Mouse (Mus musculus): Measurements from ENCODE around the gene Cdk19. TPM values are rescaled to one million over a fixed set of nuclear protein-coding genes. Genes with fewer than 3 reads are reported as not detected.

The Cdk19 gene
- polyA plus RNA-seq, 1 experiment from 2014 or later: 7.0 TPM

- no peak overlapping the region for H3K4me3 ChIP-seq (ENCODE audit: low read length)
- no peaks in the 10 kb centered on the region for H3K36me3 ChIP-seq (ENCODE audit: control insufficient read depth, insufficient read depth)
- no peak overlapping the region for H3K27ac ChIP-seq (ENCODE audit: low read length)
- no peak overlapping the region for H3K4me2 ChIP-seq (ENCODE audit: low read depth, low read length)
- no peak overlapping the region for H3K9ac ChIP-seq (ENCODE audit: low read length)
- no peaks in the 10 kb centered on the region for H3K9me3 ChIP-seq (replicated peaks; ENCODE audit: control insufficient read depth, low read length)
- ATAC-seq (replicated peaks; ENCODE audit: extremely low read depth, insufficient read depth, low FRiP score): no peak
- no peaks in the 10 kb centered on the region for H3K27me3 ChIP-seq (ENCODE audit: control insufficient read depth, insufficient read depth, low read length)
- H3K4me1 ChIP-seq (ENCODE audit: control insufficient read depth, insufficient read depth, low read length): peaks cover 15% of the 10 kb centered on the region
- 80% methylated on average over 3 of the region's 3 CpGs for WGBS
These were observed 7.5 kb downstream of the Cdk19 start for GRCm38 (mm10) chr10:40346776-40347403.

GRCm38 (mm10) chr10:40347461-40347954, 8.1 kb downstream of the Cdk19 start:
- no peak for ATAC-seq (replicated peaks; ENCODE audit: extremely low read depth, insufficient read depth, low FRiP score)
- no peak overlapping the region; the same call in 1 of the 2 replicates for H3K27ac ChIP-seq (ENCODE audit: low read length)
- 60% methylated on average over 9 of the region's 9 CpGs for WGBS
- H3K27me3 ChIP-seq (ENCODE audit: control insufficient read depth, insufficient read depth, low read length): no peaks in the 10 kb centered on the region
- no peak overlapping the region for H3K4me3 ChIP-seq (ENCODE audit: low read length)
- peak overlapping the region; percentile 77 for H3K4me2 ChIP-seq (ENCODE audit: low read depth, low read length)
- peak overlapping the region; percentile 68 for H3K9ac ChIP-seq (ENCODE audit: low read length)
- peaks cover 15% of the 10 kb centered on the region for H3K4me1 ChIP-seq (ENCODE audit: control insufficient read depth, insufficient read depth, low read length)
- H3K9me3 ChIP-seq (replicated peaks; ENCODE audit: control insufficient read depth, low read length): no peaks in the 10 kb centered on the region
- H3K36me3 ChIP-seq (ENCODE audit: control insufficient read depth, insufficient read depth): no peaks in the 10 kb centered on the region

- peaks cover 15% of the 10 kb centered on the region for H3K4me1 ChIP-seq (ENCODE audit: control insufficient read depth, insufficient read depth, low read length)
- H3K27me3 ChIP-seq (ENCODE audit: control insufficient read depth, insufficient read depth, low read length): no peaks in the 10 kb centered on the region
- peak overlapping the region; percentile 87 for H3K4me2 ChIP-seq (ENCODE audit: low read depth, low read length)
- peak overlapping the region; percentile 96 for H3K4me3 ChIP-seq (ENCODE audit: low read length)
- ATAC-seq (replicated peaks; ENCODE audit: extremely low read depth, insufficient read depth, low FRiP score): peak; percentile 98
- H3K27ac ChIP-seq (ENCODE audit: low read length): peak overlapping the region; percentile 92
- H3K9ac ChIP-seq (ENCODE audit: low read length): peak overlapping the region; percentile 93
- no peaks in the 10 kb centered on the region for H3K9me3 ChIP-seq (replicated peaks; ENCODE audit: control insufficient read depth, low read length)
- WGBS: under 1% methylated on average over 75 of the region's 76 CpGs
- no peaks in the 10 kb centered on the region for H3K36me3 ChIP-seq (ENCODE audit: control insufficient read depth, insufficient read depth)
These were observed 9.5 kb downstream of the Cdk19 start for GRCm38 (mm10) chr10:40348566-40349536.

DNA sequence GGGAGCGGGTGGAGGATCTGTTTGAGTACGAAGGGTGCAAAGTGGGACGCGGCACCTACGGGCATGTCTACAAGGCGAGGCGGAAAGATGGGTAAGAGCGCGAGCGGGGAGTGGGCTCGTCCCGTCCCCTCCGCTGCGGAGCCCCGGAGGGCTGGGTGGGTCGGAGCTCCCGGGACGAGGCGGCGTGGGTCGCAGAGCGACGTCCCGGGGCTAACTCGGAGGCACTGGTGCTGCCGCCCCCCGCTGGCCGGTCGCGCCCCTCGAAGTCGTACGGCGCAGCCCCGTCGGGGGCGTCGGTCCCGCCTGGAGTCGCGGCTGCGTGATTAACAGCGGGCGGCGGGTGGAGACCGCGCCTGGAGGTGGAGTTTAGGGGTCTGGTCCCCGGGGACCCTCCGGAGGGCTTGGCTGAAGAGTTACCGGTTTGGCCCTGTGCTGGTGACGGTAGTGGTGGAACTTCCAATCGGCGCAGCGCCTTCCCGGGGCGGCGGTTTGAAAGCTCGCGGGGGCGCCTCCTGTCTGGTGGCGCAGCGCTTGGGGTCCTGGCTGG, 10.3 kb downstream of the Cdk19 start:
- no peaks in the 10 kb centered on the region for H3K36me3 ChIP-seq (ENCODE audit: control insufficient read depth, insufficient read depth)
- H3K9me3 ChIP-seq (replicated peaks; ENCODE audit: control insufficient read depth, low read length): no peaks in the 10 kb centered on the region
- peak; percentile 29 for ATAC-seq (replicated peaks; ENCODE audit: extremely low read depth, insufficient read depth, low FRiP score)
- peak overlapping the region; percentile 93 for H3K9ac ChIP-seq (ENCODE audit: low read length)
- H3K27ac ChIP-seq (ENCODE audit: low read length): peak overlapping the region; percentile 92
- peak overlapping the region; percentile 96 for H3K4me3 ChIP-seq (ENCODE audit: low read length)
- H3K4me1 ChIP-seq (ENCODE audit: control insufficient read depth, insufficient read depth, low read length): peaks cover 15% of the 10 kb centered on the region
- H3K4me2 ChIP-seq (ENCODE audit: low read depth, low read length): peak overlapping the region; percentile 87
- under 1% methylated on average over 62 of the region's 62 CpGs for WGBS
- no peaks in the 10 kb centered on the region for H3K27me3 ChIP-seq (ENCODE audit: control insufficient read depth, insufficient read depth, low read length)

- Histone ChIP-seq H3K9ac (ENCODE audit: low read length) (peak overlapping the region; percentile 93), H3K4me1 (ENCODE audit: control insufficient read depth, insufficient read depth, low read length) (peaks cover 15% of the 10 kb centered on the region), H3K27me3 (ENCODE audit: control insufficient read depth, insufficient read depth, low read length) (no peaks in the 10 kb centered on the region), H3K36me3 (ENCODE audit: control insufficient read depth, insufficient read depth) (no peaks in the 10 kb centered on the region), H3K4me2 (ENCODE audit: low read depth, low read length) (peak overlapping the region; percentile 87), H3K27ac (ENCODE audit: low read length) (peak overlapping the region; percentile 92), H3K9me3 (replicated peaks; ENCODE audit: control insufficient read depth, low read length) (no peaks in the 10 kb centered on the region), H3K4me3 (ENCODE audit: low read length) (peak overlapping the region; percentile 96)
- WGBS: 45% methylated on average over 12 of the region's 12 CpGs
- ATAC-seq (replicated peaks; ENCODE audit: extremely low read depth, insufficient read depth, low FRiP score): no peak
These were observed 11.0 kb downstream of the Cdk19 start for GRCm38 (mm10) chr10:40350245-40350932.

DNA sequence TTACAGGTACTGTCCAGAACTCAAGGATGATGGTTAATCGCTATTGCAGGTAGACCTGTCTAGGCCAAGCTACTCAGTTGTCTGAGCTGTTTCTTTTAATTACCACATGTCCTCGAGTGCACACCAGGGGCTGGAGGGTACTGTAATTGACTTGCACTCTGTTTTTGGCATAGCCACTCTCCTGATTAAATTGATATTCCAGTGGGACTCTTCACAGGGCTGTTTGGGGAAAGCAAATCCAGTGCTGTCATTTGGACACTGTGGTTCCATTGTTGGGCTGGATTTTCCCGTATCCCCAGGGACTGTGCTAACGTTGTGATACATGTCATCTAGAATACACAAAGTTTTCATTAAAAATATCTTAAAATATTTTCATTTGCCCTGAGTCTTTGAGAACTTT, 11.8 kb downstream of the Cdk19 start:
- peaks cover 17% of the 10 kb centered on the region for H3K4me1 ChIP-seq (ENCODE audit: control insufficient read depth, insufficient read depth, low read length)
- no peak overlapping the region for H3K27ac ChIP-seq (ENCODE audit: low read length)
- ATAC-seq (replicated peaks; ENCODE audit: extremely low read depth, insufficient read depth, low FRiP score): no peak
- H3K27me3 ChIP-seq (ENCODE audit: control insufficient read depth, insufficient read depth, low read length): no peaks in the 10 kb centered on the region
- no peak overlapping the region; the same call in 1 of the 2 replicates for H3K9ac ChIP-seq (ENCODE audit: low read length)
- H3K9me3 ChIP-seq (replicated peaks; ENCODE audit: control insufficient read depth, low read length): no peaks in the 10 kb centered on the region
- WGBS: 70% methylated on average over 4 of the region's 4 CpGs
- H3K4me2 ChIP-seq (ENCODE audit: low read depth, low read length): peak overlapping the region; percentile 87; the same call in 1 of the 2 replicates
- no peaks in the 10 kb centered on the region for H3K36me3 ChIP-seq (ENCODE audit: control insufficient read depth, insufficient read depth)
- no peak overlapping the region for H3K4me3 ChIP-seq (ENCODE audit: low read length)

- no peak for ATAC-seq (replicated peaks; ENCODE audit: extremely low read depth, insufficient read depth, low FRiP score)
- H3K9me3 ChIP-seq (replicated peaks; ENCODE audit: control insufficient read depth, low read length): no peaks in the 10 kb centered on the region
- H3K4me3 ChIP-seq (ENCODE audit: low read length): no peak overlapping the region
- H3K36me3 ChIP-seq (ENCODE audit: control insufficient read depth, insufficient read depth): no peaks in the 10 kb centered on the region
- H3K4me1 ChIP-seq (ENCODE audit: control insufficient read depth, insufficient read depth, low read length): peaks cover 13% of the 10 kb centered on the region
- H3K9ac ChIP-seq (ENCODE audit: low read length): no peak overlapping the region
- H3K27me3 ChIP-seq (ENCODE audit: control insufficient read depth, insufficient read depth, low read length): no peaks in the 10 kb centered on the region
- no peak overlapping the region for H3K4me2 ChIP-seq (ENCODE audit: low read depth, low read length)
- H3K27ac ChIP-seq (ENCODE audit: low read length): no peak overlapping the region
- WGBS: 81% methylated on average over 9 of the region's 9 CpGs
These were observed 14.7 kb downstream of the Cdk19 start for GRCm38 (mm10) chr10:40354081-40354480.

DNA sequence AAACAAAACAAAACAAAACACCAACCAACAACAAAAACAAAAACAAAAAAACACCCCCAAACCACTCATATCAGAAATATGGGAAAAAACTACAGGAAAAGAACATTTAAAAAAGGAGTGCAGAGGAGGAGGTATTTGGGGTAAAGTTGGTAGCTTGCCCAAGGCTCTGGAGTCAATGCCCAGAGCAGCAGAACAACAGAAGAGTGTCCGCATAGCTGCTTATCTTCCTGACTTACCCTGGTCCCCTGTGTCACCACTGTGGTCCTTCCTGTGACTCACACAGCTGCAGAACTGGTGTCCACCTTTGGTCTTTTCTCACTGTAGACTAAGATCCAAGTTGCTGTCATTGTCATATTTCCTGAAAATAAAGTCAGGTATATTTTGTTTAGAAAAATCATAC, 15.2 kb downstream of the Cdk19 start:
- Histone ChIP-seq H3K36me3 (ENCODE audit: control insufficient read depth, insufficient read depth) (no peaks in the 10 kb centered on the region), H3K9me3 (replicated peaks; ENCODE audit: control insufficient read depth, low read length) (no peaks in the 10 kb centered on the region), H3K27ac (ENCODE audit: low read length) (no peak overlapping the region), H3K27me3 (ENCODE audit: control insufficient read depth, insufficient read depth, low read length) (no peaks in the 10 kb centered on the region), H3K4me3 (ENCODE audit: low read length) (no peak overlapping the region), H3K9ac (ENCODE audit: low read length) (no peak overlapping the region), H3K4me1 (ENCODE audit: control insufficient read depth, insufficient read depth, low read length) (peaks cover 13% of the 10 kb centered on the region), H3K4me2 (ENCODE audit: low read depth, low read length) (no peak overlapping the region)
- ATAC-seq (replicated peaks; ENCODE audit: extremely low read depth, insufficient read depth, low FRiP score): no peak
- WGBS: 33% methylated on average over 1 of the region's 1 CpGs

Measured in heart, embryonic 16.5 days (tissue).